Mouse (Mus musculus) cerebellum, postnatal 36 days (tissue): ENCODE measurements at regions not wholly inside any gene's neighbourhood (a gene's known extent, or its start where the extent isn't known, plus 50 kb on each side); places are given as distances from the start of the nearest gene placed in this dataset.
A peak's percentile ranks its signal among the peaks of the same experiment; 100 is the strongest.

ENCODE experiments used
- DNase-seq, 2 experiments: peaks; one replicate each; pipeline ENCODE4 v3.0.0; 2021 to 2022; ENCODE audit warnings: mixed read lengths in 2 of 2

- DNase-seq, result peak in 1 of 2 experiments; percentile 18
These were observed 254.9 kb upstream of the Dppa4 start for GRCm38 (mm10) chr16:48028626-48029025.

- DNase-seq, result no peak
These were observed 232.7 kb upstream of the Dppa4 start for GRCm38 (mm10) chr16:48050853-48051252.

GRCm38 (mm10) chr16:48074879-48075278 lies 208.7 kb upstream of the Dppa4 start:
- DNase-seq, result peak; percentile 24 to 40
